Mouse (Mus musculus) limb, embryonic 12.5 days (tissue): ENCODE data around the gene Gramd4. TPM values are rescaled to one million over a fixed set of nuclear protein-coding genes. Genes with fewer than 3 reads are reported as not detected.
"Not testable (repeated sequence)": the region's sequence is repeated elsewhere in the genome, so short reads cannot be mapped to it uniquely, and the experiment has no call there.

Experiments used
- ATAC-seq: fragments of 200-750 bp; cut with Nextera tagmentation; 2 replicates; pipeline ENCODE4 v1.8.0; 2017; ENCODE audit warnings: low read depth, moderate TSS enrichment; ENCODE audit not compliant: insufficient number of reproducible peaks, insufficient read depth, low FRiP score, low TSS enrichment
- H3K27ac ChIP-seq: fragments of 300-500 bp; sonication (generic); 2 replicates; pipeline ENCODE4 v1.5.1; 2016; ENCODE audit warnings: mild to moderate bottlenecking, moderate library complexity
- H3K27me3 ChIP-seq: fragments of 300-500 bp; sonication (generic); 2 replicates; pipeline ENCODE4 v1.6.1; 2016; ENCODE audit warnings: mild to moderate bottlenecking, moderate library complexity
- H3K36me3 ChIP-seq: fragments of 300-500 bp; sonication (generic); 2 replicates; pipeline ENCODE4 v1.6.1; 2016; ENCODE audit warnings: mild to moderate bottlenecking, moderate library complexity
- H3K4me1 ChIP-seq: fragments of 300-500 bp; sonication (generic); replicated peaks from 2 replicates; pipeline ENCODE4 v1.6.1; 2016
- H3K4me2 ChIP-seq: fragments of 300-500 bp; sonication (generic); 2 replicates; pipeline ENCODE4 v1.6.1; 2016; ENCODE audit warnings: mild to moderate bottlenecking, moderate library complexity
- H3K4me3 ChIP-seq: fragments of 300-500 bp; sonication (generic); replicated peaks from 2 replicates; pipeline ENCODE4 v1.5.1; 2016; ENCODE audit warnings: mild to moderate bottlenecking
- H3K9ac ChIP-seq: fragments of 300-500 bp; sonication (generic); replicated peaks from 2 replicates; pipeline ENCODE4 v1.6.1; 2016; ENCODE audit warnings: mild to moderate bottlenecking, moderate library complexity
- H3K9me3 ChIP-seq: fragments of 300-500 bp; sonication (generic); 2 replicates; pipeline ENCODE4 v1.6.1; 2016; ENCODE audit warnings: mild to moderate bottlenecking, moderate library complexity
- WGBS: fragments of 180-500 bp; shearing (Covaris S2); methylation state at CpG from one replicate; pipeline ENCODE4 v1.1.7; 2016; 5-methylcytosine and 5-hydroxymethylcytosine counted together
- polyA plus RNA-seq: library from polyadenylated mRNA; unstranded; fragments of >200 nt; fragmentation: Nextera tagmentation; extraction: Ambion mirVana; gene quantifications from 2 replicates; pipeline ENCODE4 v1.2.1, GENCODE M21; 2016

Gene Gramd4
- polyA plus RNA-seq, 1 experiment from 2014 or later: 19.2 TPM

- Histone ChIP-seq H3K4me3 (no peak overlapping the region), H3K4me1 (peaks cover 7% of the 10 kb centered on the region; the same call in 1 of the 2 replicates), H3K27me3 (0 out of 2 replicates have a peak, but pooled peaks cover under 1% of the 10 kb centered on the region), H3K27ac (no peak overlapping the region), H3K9me3 (no peaks in the 10 kb centered on the region), H3K9ac (no peak overlapping the region), H3K36me3 (no peaks in the 10 kb centered on the region), H3K4me2 (no peak overlapping the region)
- ATAC-seq: no peak
- WGBS: 79% methylated on average over 4 of the region's 4 CpGs
These were observed 7.2 kb upstream of the Gramd4 start for GRCm38 (mm10) chr15:86050170-86050743.

- 0 out of 2 replicates have a peak, but pooled peaks cover 3% of the 10 kb centered on the region for H3K27me3 ChIP-seq
- H3K4me2 ChIP-seq: no peak overlapping the region
- 89% methylated on average over 10 of the region's 10 CpGs for WGBS
- no peak overlapping the region for H3K9ac ChIP-seq
- H3K4me3 ChIP-seq: no peak overlapping the region
- H3K4me1 ChIP-seq: peaks cover 7% of the 10 kb centered on the region; the same call in 1 of the 2 replicates
- no peak overlapping the region for H3K27ac ChIP-seq
- H3K36me3 ChIP-seq: no peaks in the 10 kb centered on the region
- ATAC-seq: no peak
- H3K9me3 ChIP-seq: no peaks in the 10 kb centered on the region
These were observed 6.3 kb upstream of the Gramd4 start for GRCm38 (mm10) chr15:86051152-86051551.

- H3K9ac ChIP-seq: no peak overlapping the region
- no peak overlapping the region for H3K27ac ChIP-seq
- ATAC-seq: no peak
- H3K36me3 ChIP-seq: no peaks in the 10 kb centered on the region
- WGBS: 70% methylated on average over 6 of the region's 6 CpGs
- 0 out of 2 replicates have a peak, but pooled peaks cover 3% of the 10 kb centered on the region for H3K27me3 ChIP-seq
- no peak overlapping the region for H3K4me2 ChIP-seq
- no peaks in the 10 kb centered on the region for H3K9me3 ChIP-seq
- H3K4me3 ChIP-seq: no peak overlapping the region
- H3K4me1 ChIP-seq: peaks cover 9% of the 10 kb centered on the region
These were observed 5.5 kb upstream of the Gramd4 start for GRCm38 (mm10) chr15:86051878-86052478.

GRCm38 (mm10) chr15:86053890-86054536 lies 3.5 kb upstream of the Gramd4 start:
- Histone ChIP-seq H3K9me3 (no peaks in the 10 kb centered on the region), H3K27me3 (0 out of 2 replicates have a peak, but pooled peaks cover 3% of the 10 kb centered on the region), H3K36me3 (no peaks in the 10 kb centered on the region), H3K4me1 (peaks cover 22% of the 10 kb centered on the region), H3K4me3 (no peak overlapping the region), H3K27ac (no peak overlapping the region), H3K9ac (no peak overlapping the region), H3K4me2 (no peak overlapping the region)
- 0 out of 2 replicates have a peak, but pooled peaks have one; percentile 12 for ATAC-seq
- 44% methylated on average over 2 of the region's 2 CpGs for WGBS

GRCm38 (mm10) chr15:86054861-86055260 lies 2.6 kb upstream of the Gramd4 start:
- H3K4me1 ChIP-seq: peaks cover 28% of the 10 kb centered on the region
- H3K4me3 ChIP-seq, H3K36me3 ChIP-seq, H3K9ac ChIP-seq, H3K27me3 ChIP-seq, H3K9me3 ChIP-seq, H3K27ac ChIP-seq, H3K4me2 ChIP-seq, ATAC-seq: not testable (repeated sequence)
- 74% methylated on average over 3 of the region's 3 CpGs for WGBS

- WGBS: 79% methylated on average over 5 of the region's 5 CpGs
- peaks cover 42% of the 10 kb centered on the region for H3K4me1 ChIP-seq
- H3K4me3 ChIP-seq: no peak overlapping the region
- no peak overlapping the region for H3K27ac ChIP-seq
- no peaks in the 10 kb centered on the region for H3K9me3 ChIP-seq
- ATAC-seq: no peak
- no peak overlapping the region for H3K4me2 ChIP-seq
- 0 out of 2 replicates have a peak, but pooled peaks cover 3% of the 10 kb centered on the region for H3K27me3 ChIP-seq
- H3K9ac ChIP-seq: no peak overlapping the region
- H3K36me3 ChIP-seq: no peaks in the 10 kb centered on the region
These were observed 1.2 kb upstream of the Gramd4 start for GRCm38 (mm10) chr15:86056221-86056760.

- 10% methylated on average over 7 of the region's 7 CpGs for WGBS
- peak overlapping the region; percentile 78 for H3K4me2 ChIP-seq
- no peak for ATAC-seq
- 0 out of 2 replicates have a peak, but pooled peaks cover 3% of the 10 kb centered on the region for H3K27me3 ChIP-seq
- H3K27ac ChIP-seq: no peak overlapping the region
- 0 out of 2 replicates have a peak, but pooled peaks cover 3% of the 10 kb centered on the region for H3K36me3 ChIP-seq
- H3K9ac ChIP-seq: peak overlapping the region; percentile 94
- H3K9me3 ChIP-seq: no peaks in the 10 kb centered on the region
- peaks cover 43% of the 10 kb centered on the region for H3K4me1 ChIP-seq
- peak overlapping the region; percentile 89 for H3K4me3 ChIP-seq
These were observed 413 bp downstream of the Gramd4 start for GRCm38 (mm10) chr15:86057908-86058307.

GRCm38 (mm10) chr15:86058394-86058915 lies 960 bp downstream of the Gramd4 start:
- Histone ChIP-seq H3K4me3 (peak overlapping the region; percentile 89), H3K36me3 (0 out of 2 replicates have a peak, but pooled peaks cover 3% of the 10 kb centered on the region), H3K4me1 (peaks cover 43% of the 10 kb centered on the region), H3K27ac (peak overlapping the region; percentile 66), H3K4me2 (peak overlapping the region; percentile 78), H3K27me3 (0 out of 2 replicates have a peak, but pooled peaks cover 3% of the 10 kb centered on the region), H3K9ac (peak overlapping the region; percentile 94), H3K9me3 (no peaks in the 10 kb centered on the region)
- ATAC-seq: peak; percentile 33
- WGBS: under 1% methylated on average over 52 of the region's 70 CpGs

GRCm38 (mm10) chr15:86058931-86059834 lies 1.7 kb downstream of the Gramd4 start:
- H3K9ac ChIP-seq: peak overlapping the region; percentile 94
- H3K4me1 ChIP-seq: peaks cover 43% of the 10 kb centered on the region
- 3% methylated on average over 45 of the region's 49 CpGs for WGBS
- H3K9me3 ChIP-seq: no peaks in the 10 kb centered on the region
- H3K27me3 ChIP-seq: 0 out of 2 replicates have a peak, but pooled peaks cover 3% of the 10 kb centered on the region
- H3K4me2 ChIP-seq: peak overlapping the region; percentile 78
- peak; percentile 40 for ATAC-seq
- peak overlapping the region; percentile 89 for H3K4me3 ChIP-seq
- H3K36me3 ChIP-seq: 0 out of 2 replicates have a peak, but pooled peaks cover 3% of the 10 kb centered on the region
- H3K27ac ChIP-seq: peak overlapping the region; percentile 66

- H3K4me1 ChIP-seq: peaks cover 43% of the 10 kb centered on the region
- H3K9ac ChIP-seq: peak overlapping the region; percentile 94; the same call in 1 of the 2 replicates
- H3K27me3 ChIP-seq: 0 out of 2 replicates have a peak, but pooled peaks cover 3% of the 10 kb centered on the region
- no peaks in the 10 kb centered on the region for H3K9me3 ChIP-seq
- H3K27ac ChIP-seq: no peak overlapping the region
- peak overlapping the region; percentile 78 for H3K4me2 ChIP-seq
- peak overlapping the region; percentile 89 for H3K4me3 ChIP-seq
- no peak for ATAC-seq
- 81% methylated on average over 7 of the region's 7 CpGs for WGBS
- H3K36me3 ChIP-seq: 0 out of 2 replicates have a peak, but pooled peaks cover 3% of the 10 kb centered on the region
These were observed 2.4 kb downstream of the Gramd4 start for GRCm38 (mm10) chr15:86059835-86060380.
